Mouse (Mus musculus): ENCODE data around the gene Slc8a1.

Slc8a1 gene

DNA sequence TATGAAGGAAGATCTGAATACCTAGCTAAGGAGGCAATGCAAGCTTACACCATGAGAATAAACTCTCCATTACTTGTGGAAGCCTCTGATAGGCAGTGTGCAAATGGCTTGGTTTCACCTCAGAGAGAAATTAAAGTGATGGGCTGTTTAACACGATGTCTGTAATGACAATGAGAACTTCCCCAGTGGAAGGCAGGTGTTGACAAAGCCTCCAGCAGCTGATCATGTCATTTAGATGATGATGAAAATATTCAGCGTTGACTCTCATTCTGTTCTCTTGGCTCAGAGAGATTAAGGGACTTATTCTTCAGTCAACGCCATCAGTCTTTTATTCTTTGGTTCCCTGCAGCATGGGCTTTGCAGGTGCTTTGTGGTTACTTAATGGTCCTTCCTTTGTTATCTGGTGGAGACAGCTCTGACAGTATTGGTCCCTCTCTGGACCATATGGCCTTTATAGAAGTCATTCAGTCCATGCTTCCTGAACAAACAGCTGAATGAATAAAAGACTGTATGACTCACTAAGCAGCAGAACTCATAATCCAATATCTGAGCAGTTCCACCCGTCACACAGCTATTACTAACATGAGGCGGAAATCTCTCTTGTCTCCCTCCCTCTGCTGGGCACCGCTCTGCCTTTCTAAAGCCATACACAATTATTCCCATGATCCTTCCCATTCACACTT, 184.0 kb downstream of the Slc8a1 start:
- DNase-seq (ENCODE audit: low read depth), result no peak

- DNase-seq (ENCODE audit: low read depth), result no peak
Measured at GRCm38 (mm10) chr17:81551856-81552635, 186.1 kb downstream of the Slc8a1 start.

GRCm38 (mm10) chr17:81550864-81551263, 187.3 kb downstream of the Slc8a1 start:
- DNase-seq (ENCODE audit: low read depth), result no peak

- no peak for DNase-seq (ENCODE audit: low read depth)
Measured at GRCm38 (mm10) chr17:81548016-81548415, 190.2 kb downstream of the Slc8a1 start.

DNA sequence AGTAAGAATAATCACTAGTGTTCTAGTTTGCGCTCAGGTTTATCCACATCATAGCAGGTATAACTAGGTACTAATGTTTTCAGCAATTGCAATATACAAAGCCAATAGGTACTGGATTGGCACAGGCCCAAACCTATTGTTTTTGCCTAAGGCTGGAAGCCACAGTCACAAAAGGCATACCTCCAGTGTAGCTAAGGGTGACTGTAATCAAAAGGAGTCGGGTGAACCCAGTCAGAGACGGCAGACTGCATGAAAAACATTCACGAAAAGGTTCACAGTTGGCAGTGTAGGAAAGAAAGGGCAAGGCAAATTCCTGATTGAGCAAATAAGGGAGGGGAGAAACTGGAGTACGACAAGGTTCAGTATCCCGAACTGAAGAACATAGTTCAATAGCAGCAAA, 191.7 kb downstream of the Slc8a1 start:
- DNase-seq (ENCODE audit: low read depth), result no peak

GRCm38 (mm10) chr17:81546012-81546411, 192.2 kb downstream of the Slc8a1 start:
- DNase-seq (ENCODE audit: low read depth), result no peak

GRCm38 (mm10) chr17:81544926-81545325, 193.3 kb downstream of the Slc8a1 start:
- no peak for DNase-seq (ENCODE audit: low read depth)

DNA sequence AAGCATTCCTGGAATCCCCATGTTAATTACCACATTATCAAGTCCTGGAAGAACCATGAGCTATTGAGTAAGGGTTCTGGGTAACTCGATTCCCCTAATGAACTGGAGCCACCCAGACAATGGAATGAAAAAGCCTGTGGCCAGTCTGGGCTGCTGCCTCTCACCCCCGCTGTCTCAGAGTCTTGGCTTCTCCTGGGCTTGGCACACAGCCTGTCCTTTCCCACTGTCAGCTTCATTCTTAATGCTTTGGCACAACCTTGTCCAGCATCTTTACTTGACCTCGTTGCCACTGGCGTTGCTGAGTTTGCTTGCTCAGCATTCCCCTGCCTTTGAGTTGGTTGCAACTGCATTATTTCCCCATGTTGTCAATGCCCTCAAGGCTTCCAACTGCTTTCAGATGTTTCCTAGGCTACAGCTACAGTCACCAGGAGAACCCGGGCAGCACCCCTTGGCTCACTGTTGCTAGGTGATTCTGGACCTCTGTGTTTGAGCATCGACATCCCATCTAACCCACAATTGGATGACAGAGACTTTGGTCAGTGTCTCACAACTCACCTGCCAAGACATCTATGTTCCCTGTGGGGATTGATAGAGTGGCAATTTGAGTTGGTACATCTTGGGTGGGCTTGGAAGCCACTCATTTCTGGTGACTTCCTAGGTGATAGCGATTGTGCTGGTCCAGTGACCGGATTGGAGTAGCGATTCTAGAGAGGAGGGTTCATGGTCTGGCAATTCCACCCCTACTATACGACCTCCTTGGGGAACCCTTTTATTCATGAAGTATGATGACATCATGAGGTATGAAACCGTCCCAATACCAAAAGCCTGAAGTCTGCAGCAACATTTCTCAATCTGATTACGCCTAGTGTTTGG, 195.6 kb downstream of the Slc8a1 start:
- DNase-seq (ENCODE audit: low read depth), result no peak

- no peak for DNase-seq (ENCODE audit: low read depth)
Measured at GRCm38 (mm10) chr17:81538163-81539160, 199.7 kb downstream of the Slc8a1 start.

DNA sequence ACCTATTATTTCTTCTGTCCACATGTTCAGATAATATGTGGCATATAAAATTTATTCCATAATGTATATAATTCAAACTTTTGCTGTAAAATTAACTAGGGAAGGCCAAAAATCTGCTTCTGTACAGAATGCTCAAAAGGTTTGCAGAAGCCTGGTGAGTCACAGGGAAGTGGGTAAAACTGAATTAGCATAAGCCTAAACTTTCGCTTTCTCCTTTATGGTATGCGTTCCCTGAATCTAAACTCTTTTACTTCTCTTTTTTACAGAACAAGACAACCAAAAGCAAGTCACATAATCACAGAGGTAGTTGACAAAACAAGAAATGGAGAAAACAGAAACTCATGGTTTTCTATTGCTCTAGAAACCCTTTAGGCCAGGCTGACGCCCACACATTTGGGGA, 202.1 kb downstream of the Slc8a1 start:
- no peak for DNase-seq (ENCODE audit: low read depth)

GRCm38 (mm10) chr17:81529849-81530248, 208.3 kb downstream of the Slc8a1 start:
- no peak for DNase-seq (ENCODE audit: low read depth)

DNA sequence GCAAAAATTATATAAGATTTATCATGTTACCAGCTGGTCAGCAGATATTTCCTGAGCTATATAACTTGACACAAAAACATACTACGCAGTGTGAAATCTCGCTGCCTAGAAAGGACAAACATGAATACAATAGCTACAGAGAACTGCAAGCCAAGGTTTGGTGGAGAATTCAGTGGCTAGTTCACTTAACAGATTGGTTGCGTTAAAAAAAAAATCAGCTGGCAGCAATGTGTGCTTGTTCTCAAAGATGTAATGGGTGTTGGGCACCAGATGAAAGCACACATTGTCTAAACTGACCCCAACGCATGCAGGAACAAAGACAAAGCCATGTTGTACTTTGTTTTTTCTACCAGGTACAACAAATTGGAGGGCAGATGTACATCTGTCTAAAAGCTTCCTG, 209.2 kb downstream of the Slc8a1 start:
- DNase-seq (ENCODE audit: low read depth), result no peak

- no peak for DNase-seq (ENCODE audit: low read depth)
Measured at GRCm38 (mm10) chr17:81526463-81526862, 211.7 kb downstream of the Slc8a1 start.

GRCm38 (mm10) chr17:81524826-81525225, 213.4 kb downstream of the Slc8a1 start:
- no peak for DNase-seq (ENCODE audit: low read depth)

DNA sequence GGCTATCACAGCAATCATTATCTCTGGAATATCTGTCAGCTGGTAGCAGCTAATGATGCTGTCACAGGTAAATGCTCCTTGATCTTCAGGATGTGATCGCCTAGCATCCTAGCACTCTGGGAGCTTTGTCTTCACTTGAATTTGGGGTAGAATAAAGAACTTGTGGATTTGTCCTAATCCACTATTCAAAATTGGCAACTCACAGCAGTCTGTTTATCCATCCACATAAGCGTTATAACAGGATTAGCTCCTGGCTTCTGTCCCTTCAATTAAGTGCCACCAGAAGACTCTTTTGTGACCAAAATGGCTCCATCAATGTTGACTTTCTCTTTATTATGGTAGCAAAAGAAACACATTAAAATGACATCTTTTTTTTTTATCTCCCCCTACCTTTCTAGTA, 214.2 kb downstream of the Slc8a1 start:
- no peak for DNase-seq (ENCODE audit: low read depth)

GRCm38 (mm10) chr17:81518316-81519025, 219.7 kb downstream of the Slc8a1 start:
- no peak for DNase-seq (ENCODE audit: low read depth)

DNA sequence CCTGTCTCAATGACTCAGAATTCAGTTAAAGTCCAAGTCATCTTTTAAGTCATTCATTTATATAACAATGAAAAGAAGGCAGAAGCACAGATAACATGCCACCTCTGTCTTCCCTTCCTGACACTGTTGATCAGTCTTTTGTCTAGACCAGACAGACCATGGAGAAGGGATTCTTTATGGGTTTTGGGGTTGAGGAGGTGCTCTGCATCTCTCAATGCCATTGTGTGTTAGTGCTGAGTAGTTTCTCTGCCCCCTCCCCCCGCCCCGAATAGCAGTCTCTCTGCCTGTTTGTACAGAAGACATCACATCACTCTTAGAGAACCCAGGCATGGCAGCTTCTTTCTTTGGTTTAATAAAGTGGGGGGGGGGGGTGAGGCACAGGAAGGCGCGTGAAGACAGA, 222.0 kb downstream of the Slc8a1 start:
- DNase-seq (ENCODE audit: low read depth), result no peak

- no peak for DNase-seq (ENCODE audit: low read depth)
Measured at GRCm38 (mm10) chr17:81514022-81514421, 224.2 kb downstream of the Slc8a1 start.

DNA sequence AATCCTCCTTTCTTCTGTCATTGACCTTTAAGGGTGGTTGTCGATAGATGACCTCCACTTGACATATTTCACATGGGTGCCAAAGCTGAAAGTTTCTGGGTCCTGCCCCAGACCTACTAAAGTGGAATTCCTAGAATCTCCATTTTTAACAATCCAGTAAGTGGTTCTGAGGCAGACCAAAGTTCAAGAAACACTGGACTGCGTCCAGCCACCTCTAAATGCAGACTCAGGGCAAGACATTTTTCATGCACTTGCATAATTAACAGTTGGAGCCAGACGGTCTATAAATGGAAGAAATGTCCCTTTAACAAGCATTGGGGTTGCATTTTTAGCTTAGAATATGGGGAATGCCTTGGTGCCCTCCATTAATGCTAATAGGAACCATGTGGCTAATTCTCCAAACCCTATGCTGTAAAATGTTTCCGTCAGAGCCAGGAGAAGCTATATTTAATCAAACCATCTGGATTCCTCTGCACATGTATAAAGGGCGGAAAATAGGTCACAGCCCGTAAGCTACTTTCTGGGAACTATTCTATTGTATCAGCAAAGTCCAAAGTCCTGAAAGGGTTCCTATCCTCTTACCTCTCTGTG, 224.7 kb downstream of the Slc8a1 start:
- no peak for DNase-seq (ENCODE audit: low read depth)

DNA sequence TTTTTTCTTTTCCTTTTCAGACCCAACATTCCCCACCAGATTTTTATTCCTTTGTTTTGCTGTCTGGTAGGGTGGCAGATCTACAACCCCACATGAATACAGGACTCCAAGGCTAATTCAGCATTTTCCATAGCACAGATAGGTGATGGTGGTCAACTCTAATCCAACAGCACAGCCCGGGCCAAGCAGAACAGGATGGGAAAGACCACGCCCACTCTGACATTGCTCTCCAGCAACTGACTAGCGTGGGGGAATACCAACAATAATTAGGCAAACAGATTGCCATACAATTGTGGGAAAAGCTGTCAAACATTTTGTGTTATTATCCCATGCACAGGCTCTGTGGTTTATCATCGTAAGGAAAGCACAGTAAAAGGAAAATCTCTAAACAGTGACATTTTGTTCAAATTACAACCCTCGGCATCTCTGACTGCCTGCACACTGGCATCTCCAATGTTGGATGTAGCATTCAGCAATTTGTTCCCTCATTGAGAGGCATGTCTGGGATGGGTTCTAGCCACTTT, 233.0 kb downstream of the Slc8a1 start:
- DNase-seq (ENCODE audit: low read depth), result no peak

Data from naive thymus-derived CD4-positive, alpha-beta T cell, adult 2 months (primary cell).